Mouse (Mus musculus): ENCODE data around the gene Slc6a3. TPM values are rescaled to one million over a fixed set of nuclear protein-coding genes. Genes with fewer than 3 reads are reported as not detected.

Slc6a3 gene
- polyA plus RNA-seq (2012; ENCODE audit: low replicate concordance), result not detected in 2 replicates

GRCm38 (mm10) chr13:73536403-73536821, at the start of gene Slc6a3:
Gene Slc6a3, plus strand, starts transcription at chr13:73536747.

GRCm38 (mm10) chr13:73603522-73604155, 67.1 kb downstream of the Slc6a3 start, which contains the start of gene Clptm1l:
Gene Clptm1l, plus strand, starts transcription at chr13:73604006.

GRCm38 (mm10) chr13:73626745-73627549, 90.4 kb downstream of the Slc6a3 start, which contains the start of gene Tert:
Gene Tert, plus strand, starts transcription at chr13:73626911.

Other genes starting within 250 kb of the Slc6a3 start
- gene Mrpl36, start 208.2 kb upstream of the Slc6a3 start, polyA plus RNA-seq (2012; ENCODE audit: low replicate concordance), result 46.7 and 47.0 TPM in 2 replicates
- 69.9 and 134 TPM in 2 replicates for gene Ndufs6, start 208.2 kb upstream of the Slc6a3 start, polyA plus RNA-seq (2012; ENCODE audit: low replicate concordance)
- gene Lpcat1, start 69.5 kb upstream of the Slc6a3 start, polyA plus RNA-seq (2012; ENCODE audit: low replicate concordance), result 32.3 and 49.1 TPM in 2 replicates
- 19.3 and 77.1 TPM in 2 replicates for gene Clptm1l, start 67.3 kb downstream of the Slc6a3 start, polyA plus RNA-seq (2012; ENCODE audit: low replicate concordance)
- 0.85 and 2.5 TPM in 2 replicates for gene Tert, start 90.2 kb downstream of the Slc6a3 start, polyA plus RNA-seq (2012; ENCODE audit: low replicate concordance)
- not detected in 2 replicates for gene Slc6a18, start 141.3 kb downstream of the Slc6a3 start, polyA plus RNA-seq (2012; ENCODE audit: low replicate concordance)
- not detected in 2 replicates for gene Slc6a19, start 168.1 kb downstream of the Slc6a3 start, polyA plus RNA-seq (2012; ENCODE audit: low replicate concordance)
- 50.7 and 75.2 TPM in 2 replicates for gene Slc12a7, start 196.3 kb downstream of the Slc6a3 start, polyA plus RNA-seq (2012; ENCODE audit: low replicate concordance)